Mouse (Mus musculus) embryonic facial prominence, embryonic 11.5 days (tissue): ENCODE data around the gene Abi3. TPM values are rescaled to one million over a fixed set of nuclear protein-coding genes. Genes with fewer than 3 reads are reported as not detected.

Source experiments
- ATAC-seq: fragments of 200-750 bp; cut with Nextera tagmentation; replicated peaks from 2 replicates; pipeline ENCODE4 v1.8.0; 2017; ENCODE audit warnings: low read depth; ENCODE audit not compliant: insufficient number of reproducible peaks, low FRiP score, low TSS enrichment
- DNase-seq: peaks from one replicate; pipeline ENCODE4 v3.0.0-alpha.2; 2015; ENCODE audit warnings: low spot score
- H3K27ac ChIP-seq: fragments of 300-500 bp; sonication (generic); replicated peaks from 2 replicates; pipeline ENCODE4 v1.5.1; 2014; ENCODE audit warnings: mild to moderate bottlenecking, low read depth, low read length, control low read depth
- H3K27me3 ChIP-seq: fragments of 300-500 bp; sonication (generic); 2 replicates; pipeline ENCODE4 v1.6.1; 2014; ENCODE audit warnings: mild to moderate bottlenecking, low read length, moderate library complexity, mixed read lengths; ENCODE audit not compliant: control insufficient read depth, insufficient read depth
- H3K36me3 ChIP-seq: fragments of 300-500 bp; sonication (generic); replicated peaks from 2 replicates; pipeline ENCODE4 v1.6.1; 2014; ENCODE audit warnings: low read depth, mild to moderate bottlenecking, low read length, moderate library complexity, mixed read lengths; ENCODE audit not compliant: control insufficient read depth, insufficient read depth
- H3K4me1 ChIP-seq: fragments of 300-500 bp; sonication (generic); 2 replicates; pipeline ENCODE4 v1.6.1; 2014; ENCODE audit warnings: low read length, mixed read lengths; ENCODE audit not compliant: control insufficient read depth, insufficient read depth
- H3K4me2 ChIP-seq: fragments of 300-500 bp; sonication (generic); 2 replicates; pipeline ENCODE4 v1.6.1; 2014; ENCODE audit warnings: low read depth, mild to moderate bottlenecking, control low read depth, low read length, moderate library complexity
- H3K4me3 ChIP-seq: fragments of 300-500 bp; sonication (generic); 2 replicates; pipeline ENCODE4 v1.5.1; 2014; ENCODE audit warnings: low read depth, low read length, control low read depth
- H3K9ac ChIP-seq: fragments of 300-500 bp; sonication (generic); replicated peaks from 2 replicates; pipeline ENCODE4 v1.6.1; 2014; ENCODE audit warnings: mild to moderate bottlenecking, control low read depth, low read length
- H3K9me3 ChIP-seq: fragments of 300-500 bp; sonication (generic); replicated peaks from 2 replicates; pipeline ENCODE4 v1.6.1; 2016; ENCODE audit warnings: mild to moderate bottlenecking, low read length, inconsistent platforms, mixed read lengths; ENCODE audit not compliant: control insufficient read depth
- WGBS: fragments of 180-500 bp; shearing (Covaris S2); extraction: QIAGEN DNeasy Blood & Tissue Kit; methylation state at CpG from one replicate; pipeline ENCODE4 v1.1.7; 2014; 5-methylcytosine and 5-hydroxymethylcytosine counted together
- polyA plus RNA-seq: library from polyadenylated mRNA; unstranded; fragments of >200 nt; fragmentation: Nextera tagmentation; extraction: Ambion mirVana; gene quantifications from 2 replicates; pipeline ENCODE4 v1.2.1, GENCODE M21; 2014

Abi3 gene
- polyA plus RNA-seq, 1 experiment from 2014 or later: 2.4 TPM

- DNase-seq: no peak
- H3K27me3 ChIP-seq: peaks cover 53% of the 10 kb centered on the region
- H3K27ac ChIP-seq: no peak overlapping the region
- 38% methylated on average over 3 of the region's 3 CpGs for WGBS
- H3K4me1 ChIP-seq: peaks cover 9% of the 10 kb centered on the region; the same call in 1 of the 2 replicates
- H3K4me2 ChIP-seq: no peak overlapping the region
- no peak for ATAC-seq
- H3K4me3 ChIP-seq: no peak overlapping the region
- no peak overlapping the region for H3K9ac ChIP-seq
- H3K36me3 ChIP-seq: no peaks in the 10 kb centered on the region
- no peaks in the 10 kb centered on the region for H3K9me3 ChIP-seq
Observed at GRCm38 (mm10) chr11:95827168-95827447, 15.2 kb downstream of the Abi3 start.

DNA sequence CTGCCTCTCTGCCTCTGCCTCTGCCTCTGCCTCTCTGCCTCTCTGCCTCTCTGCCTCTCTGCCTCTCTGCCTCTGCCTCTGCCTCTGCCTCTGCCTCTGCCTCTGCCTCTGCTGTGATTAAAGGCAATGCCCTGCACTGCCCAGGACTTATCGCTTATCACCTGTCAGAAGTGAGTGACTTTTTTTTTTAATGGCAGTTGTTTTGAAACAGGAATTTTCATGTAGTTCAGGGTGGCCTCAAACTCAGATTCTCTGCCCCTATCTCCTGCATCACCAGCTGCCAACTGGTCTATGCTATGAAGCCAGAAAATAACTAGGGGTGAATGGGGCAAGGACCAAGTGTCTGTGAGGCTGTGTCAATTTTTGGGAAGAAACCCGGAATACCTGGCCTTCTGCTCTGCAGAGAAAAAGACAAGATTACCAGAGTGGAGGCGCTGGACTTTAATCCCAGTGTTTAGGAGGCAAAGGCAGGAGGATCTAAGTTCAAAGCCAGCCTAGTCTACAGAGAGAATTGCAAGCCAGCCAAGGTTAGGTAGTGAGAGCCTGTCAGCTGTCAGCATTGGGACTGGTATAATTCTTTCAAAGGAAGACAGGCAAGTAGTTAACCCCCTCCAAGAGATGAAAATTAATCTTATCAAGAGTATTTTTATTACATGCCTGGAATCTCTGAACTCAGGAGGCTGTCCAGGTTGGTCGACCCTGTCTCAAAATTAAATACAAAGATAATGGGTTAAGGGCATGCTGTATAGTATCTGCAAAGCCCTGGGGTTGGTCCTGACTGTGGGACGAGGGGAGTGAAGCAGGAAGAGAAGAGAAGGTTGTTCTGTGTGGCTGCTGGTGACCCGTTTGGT is 15.7 kb downstream of the Abi3 start:
- WGBS: 59% methylated on average over 6 of the region's 6 CpGs
- ATAC-seq (no peak), DNase-seq (no peak)
- Histone ChIP-seq H3K27ac (no peak overlapping the region), H3K4me2 (no peak overlapping the region), H3K36me3 (no peaks in the 10 kb centered on the region), H3K27me3 (peaks cover 47% of the 10 kb centered on the region), H3K9me3 (no peaks in the 10 kb centered on the region), H3K4me1 (peaks cover 9% of the 10 kb centered on the region; the same call in 1 of the 2 replicates), H3K9ac (no peak overlapping the region), H3K4me3 (no peak overlapping the region)

DNA sequence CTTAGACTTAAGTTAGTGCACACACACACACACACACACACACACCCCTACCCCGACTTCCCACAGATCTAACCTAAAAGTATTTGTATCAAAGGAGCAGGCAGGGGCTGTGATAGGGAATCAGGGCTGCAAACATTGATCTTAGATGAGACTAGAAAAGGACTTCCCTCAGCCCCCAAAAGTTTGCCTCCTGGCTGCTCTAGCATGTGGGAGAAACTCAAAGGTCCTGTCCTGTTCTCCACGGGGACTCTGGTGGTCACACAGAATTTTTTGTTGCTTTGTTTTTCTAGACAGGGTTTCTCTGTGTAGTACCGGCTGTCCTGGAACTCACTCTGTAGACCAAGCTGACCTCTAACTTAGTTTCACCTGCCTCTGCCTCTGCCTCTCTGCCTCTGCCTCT is 16.7 kb downstream of the Abi3 start:
- Histone ChIP-seq H3K27ac (no peak overlapping the region), H3K9ac (no peak overlapping the region), H3K4me2 (no peak overlapping the region), H3K9me3 (no peaks in the 10 kb centered on the region), H3K36me3 (no peaks in the 10 kb centered on the region), H3K27me3 (peaks cover 38% of the 10 kb centered on the region), H3K4me3 (no peak overlapping the region), H3K4me1 (0 out of 2 replicates have a peak, but pooled peaks cover 4% of the 10 kb centered on the region)
- DNase-seq: no peak
- no peak for ATAC-seq
- 52% methylated on average over 3 of the region's 3 CpGs for WGBS

DNA sequence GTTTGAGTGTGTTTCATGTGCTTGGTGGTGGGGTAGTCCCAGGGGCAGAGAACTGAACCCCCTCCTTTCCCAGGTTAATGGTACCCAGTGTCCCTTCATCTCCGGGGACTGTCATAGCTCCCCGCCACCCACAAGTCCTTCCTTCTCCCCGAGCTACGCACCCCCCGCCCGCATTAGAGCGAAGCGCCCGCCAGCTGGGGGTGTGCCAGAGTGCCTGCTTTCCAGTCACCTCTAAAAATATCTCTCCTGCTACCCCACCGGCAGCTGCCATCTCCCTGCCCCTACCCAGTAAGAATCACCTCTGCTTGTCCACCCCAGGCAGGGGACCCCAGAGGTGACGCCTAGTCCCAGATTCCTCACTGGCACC is 17.4 kb downstream of the Abi3 start:
- DNase-seq: no peak
- Histone ChIP-seq H3K9ac (peak overlapping the region; percentile 66), H3K27ac (no peak overlapping the region), H3K4me2 (peak overlapping the region; percentile 77), H3K9me3 (no peaks in the 10 kb centered on the region), H3K36me3 (no peaks in the 10 kb centered on the region), H3K4me1 (no peaks in the 10 kb centered on the region), H3K4me3 (peak overlapping the region; percentile 61), H3K27me3 (peaks cover 30% of the 10 kb centered on the region)
- peak; percentile 40 for ATAC-seq
- WGBS: 3% methylated on average over 11 of the region's 11 CpGs

DNA sequence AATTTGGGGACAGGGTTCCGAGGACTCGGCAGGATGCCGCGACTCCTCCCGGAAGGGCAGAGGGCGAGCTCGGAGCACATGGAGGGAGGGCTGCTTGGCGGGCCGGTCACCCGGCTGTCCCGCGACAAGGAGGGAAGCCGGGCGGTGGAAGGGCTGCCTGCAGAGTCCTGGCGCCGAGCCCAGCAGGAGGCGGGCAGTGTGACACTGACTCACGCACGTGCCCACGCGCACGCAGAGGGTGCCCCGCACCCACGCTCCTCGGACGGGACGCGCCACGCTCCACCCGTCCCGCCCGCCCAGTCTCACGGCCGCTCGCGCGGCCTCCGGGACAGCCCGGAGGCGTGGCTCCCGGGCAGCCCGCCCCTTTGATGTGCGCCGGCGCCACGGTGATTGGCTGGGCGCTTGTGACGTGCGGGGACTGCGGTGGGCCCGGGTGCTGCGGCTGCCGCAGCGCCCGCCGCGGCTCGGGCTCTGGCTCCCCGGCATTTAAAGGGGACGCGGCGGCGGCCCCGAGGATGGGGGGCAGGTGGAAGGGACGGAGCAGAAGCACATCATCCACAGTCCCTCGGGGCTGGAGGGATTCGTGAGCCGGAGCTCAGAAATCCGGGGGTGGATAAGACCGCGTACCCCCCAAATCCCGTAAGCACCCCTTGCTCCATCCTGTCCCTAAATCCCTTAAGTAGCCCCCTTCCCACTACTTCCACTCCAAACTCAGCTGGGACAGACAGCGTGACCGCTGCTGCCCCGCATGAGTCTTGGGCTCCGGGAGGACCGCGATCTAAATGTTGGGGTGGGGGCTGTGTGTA is 18.0 kb downstream of the Abi3 start, which contains the start of gene Phospho1:
Phospho1 (plus strand) TSS at position 429 of the 806 bp plus-strand sequence.
- H3K9ac ChIP-seq: peak within 1 kb of the TSS; percentile 66
- WGBS: under 1% methylated on average over 71 of the region's 78 CpGs
- peak; percentile 90 for ATAC-seq
- no peak within 1 kb of the TSS for H3K27ac ChIP-seq
- H3K27me3 ChIP-seq: peaks cover 24% of the 10 kb centered on the region
- peak within 1 kb of the TSS; percentile 61 for H3K4me3 ChIP-seq
- H3K4me2 ChIP-seq: peak within 1 kb of the TSS; percentile 77
- no peaks in the 10 kb centered on the region for H3K9me3 ChIP-seq
- H3K36me3 ChIP-seq: no peaks in the 10 kb centered on the region
- no peaks in the 10 kb centered on the region for H3K4me1 ChIP-seq
- DNase-seq: peak; percentile 92

- 89% methylated on average over 4 of the region's 4 CpGs for WGBS
- ATAC-seq: no peak
- Histone ChIP-seq H3K9me3 (no peaks in the 10 kb centered on the region), H3K4me2 (no peak overlapping the region), H3K27ac (no peak overlapping the region), H3K4me1 (no peaks in the 10 kb centered on the region), H3K9ac (no peak overlapping the region), H3K4me3 (no peak overlapping the region), H3K36me3 (no peaks in the 10 kb centered on the region), H3K27me3 (peaks cover 17% of the 10 kb centered on the region)
- DNase-seq: no peak
Observed at GRCm38 (mm10) chr11:95822437-95822836, 19.8 kb downstream of the Abi3 start.

- Histone ChIP-seq H3K4me1 (no peaks in the 10 kb centered on the region), H3K9ac (no peak overlapping the region), H3K36me3 (no peaks in the 10 kb centered on the region), H3K4me3 (no peak overlapping the region), H3K27ac (no peak overlapping the region), H3K27me3 (peaks cover 14% of the 10 kb centered on the region), H3K4me2 (no peak overlapping the region), H3K9me3 (no peaks in the 10 kb centered on the region)
- ATAC-seq (no peak), DNase-seq (no peak)
- 83% methylated on average over 3 of the region's 3 CpGs for WGBS
Observed at GRCm38 (mm10) chr11:95821511-95821910, 20.8 kb downstream of the Abi3 start.

GRCm38 (mm10) chr11:95819138-95819537 is 23.1 kb downstream of the Abi3 start:
- Histone ChIP-seq H3K4me3 (no peak overlapping the region), H3K9me3 (no peaks in the 10 kb centered on the region), H3K9ac (no peak overlapping the region), H3K27me3 (peaks cover 3% of the 10 kb centered on the region; the same call in 1 of the 2 replicates), H3K27ac (no peak overlapping the region), H3K4me1 (no peaks in the 10 kb centered on the region), H3K36me3 (no peaks in the 10 kb centered on the region), H3K4me2 (no peak overlapping the region)
- DNase-seq (no peak), ATAC-seq (no peak)
- WGBS: 84% methylated on average over 8 of the region's 8 CpGs
